Mouse (Mus musculus) MEL (cell line): ENCODE data around the gene Gm10322. TPM values are rescaled to one million over a fixed set of nuclear protein-coding genes. Genes with fewer than 3 reads are reported as not detected.
A peak's percentile ranks its signal among the peaks of the same experiment; 100 is the strongest.

Experiments used
- DNase-seq: peaks from one replicate; pipeline ENCODE4 v3.0.0; 2011; ENCODE audit warnings: low read depth, low spot score
- H3K27ac ChIP-seq: 2 replicates; pipeline ENCODE4 v1.5.1; 2012; ENCODE audit warnings: low read depth, mild to moderate bottlenecking, control low read depth, low read length, moderate library complexity; ENCODE audit not compliant: control insufficient read depth
- H3K27me3 ChIP-seq, 2 experiments: fragments of 150-350 bp in 1 of 2; sonication (generic) in 1 of 2; 2 replicates each; pipeline ENCODE4 v1.6.1; 2012; ENCODE audit warnings: low read length in 2 of 2, mild to moderate bottlenecking in 2 of 2, improper control_type of control experiment in 1 of 2, moderate library complexity in 1 of 2; ENCODE audit not compliant: insufficient read depth in 2 of 2, control insufficient read depth in 1 of 2
- H3K36me3 ChIP-seq, 2 experiments: 2 replicates each; pipeline ENCODE4 v1.6.1; 2012 to 2014; ENCODE audit warnings: low read length in 2 of 2, improper control_type of control experiment in 1 of 2, inconsistent platforms in 1 of 2, mild to moderate bottlenecking in 1 of 2; ENCODE audit not compliant: insufficient read depth in 2 of 2, control insufficient read depth in 1 of 2
- H3K4me1 ChIP-seq, 2 experiments: fragments of 150-350 bp in 1 of 2; sonication (generic) in 1 of 2; 2 replicates each; pipeline ENCODE4 v1.6.1; 2012; ENCODE audit warnings: low read length in 2 of 2, improper control_type of control experiment in 1 of 2, mild to moderate bottlenecking in 1 of 2; ENCODE audit not compliant: insufficient read depth in 2 of 2, control insufficient read depth in 1 of 2
- H3K4me3 ChIP-seq, 2 experiments: fragments of 150-350 bp in 1 of 2; sonication (generic) in 1 of 2; 2 replicates each; pipeline ENCODE4 v1.5.1; 2012; ENCODE audit warnings: low read depth in 2 of 2, low read length in 2 of 2, mild to moderate bottlenecking in 2 of 2, moderate library complexity in 2 of 2, control low read depth in 1 of 2, improper control_type of control experiment in 1 of 2; ENCODE audit not compliant: control insufficient read depth in 1 of 2, insufficient read depth in 1 of 2
- H3K79me2 ChIP-seq: 2 replicates; pipeline ENCODE4 v1.6.1; 2012; ENCODE audit warnings: mild to moderate bottlenecking, low read length, moderate library complexity; ENCODE audit not compliant: control insufficient read depth, poor library complexity, insufficient read depth
- H3K9ac ChIP-seq: 2 replicates; pipeline ENCODE4 v1.6.1; 2012; ENCODE audit warnings: low read depth, mild to moderate bottlenecking, control low read depth, low read length, moderate library complexity; ENCODE audit not compliant: control insufficient read depth, poor library complexity, severe bottlenecking
- H3K9me3 ChIP-seq: fragments of 150-350 bp; sonication (generic); replicated peaks from 2 replicates; pipeline ENCODE4 v1.6.1; 2012; ENCODE audit warnings: mild to moderate bottlenecking, low read length, improper control_type of control experiment, moderate library complexity; ENCODE audit not compliant: insufficient read depth
- CHD1 ChIP-seq: IDR thresholded peaks from 2 replicates; pipeline ENCODE4 v1.6.1; 2012; ENCODE audit warnings: low read depth, mild to moderate bottlenecking, inconsistent platforms, low read length, improper control_type of control experiment
- CTCF ChIP-seq, 3 experiments: IDR thresholded peaks in 2 of 3; conservative IDR thresholded peaks in 1 of 3; 2 replicates each; pipeline ENCODE4 v1.5.1; 2011 to 2012; ENCODE audit warnings: low read length in 3 of 3, low read depth in 2 of 3, mild to moderate bottlenecking in 2 of 3, improper control_type of control experiment in 1 of 3, inconsistent platforms in 1 of 3, mixed read lengths in 1 of 3, moderate library complexity in 1 of 3; ENCODE audit not compliant: control insufficient read depth in 1 of 3, insufficient read depth in 1 of 3, poor library complexity in 1 of 3, severe bottlenecking in 1 of 3
- E2F4 ChIP-seq: IDR thresholded peaks from 2 replicates; pipeline ENCODE4 v1.6.1; 2011; ENCODE audit warnings: low read depth, low read length, improper control_type of control experiment, borderline replicate concordance
- ELF1 ChIP-seq: IDR thresholded peaks from 2 replicates; pipeline ENCODE4 v1.6.1; 2014; ENCODE audit warnings: low read depth, mild to moderate bottlenecking, inconsistent platforms, low read length, improper control_type of control experiment, moderate library complexity
- EP300 ChIP-seq, 2 experiments: IDR thresholded peaks; 2 replicates each; pipeline ENCODE4 v1.6.1; 2011; ENCODE audit warnings: improper control_type of control experiment in 2 of 2, low read length in 2 of 2, low read depth in 1 of 2, mild to moderate bottlenecking in 1 of 2
- ETS1 ChIP-seq: IDR thresholded peaks from 2 replicates; pipeline ENCODE4 v1.6.1; 2012; ENCODE audit warnings: low read depth, mild to moderate bottlenecking, inconsistent platforms, low read length, improper control_type of control experiment, moderate library complexity
- GABPA ChIP-seq: IDR thresholded peaks from 2 replicates; pipeline ENCODE4 v1.6.1; 2012; ENCODE audit warnings: low read depth, mild to moderate bottlenecking, inconsistent platforms, low read length, improper control_type of control experiment, moderate library complexity
- HCFC1 ChIP-seq: IDR thresholded peaks from 2 replicates; pipeline ENCODE4 v1.6.1; 2012; ENCODE audit warnings: low read depth, mild to moderate bottlenecking, inconsistent platforms, low read length, improper control_type of control experiment, moderate library complexity
- MAFK ChIP-seq: IDR thresholded peaks from 2 replicates; pipeline ENCODE4 v1.6.1; 2011; ENCODE audit warnings: low read depth, mild to moderate bottlenecking, low read length, improper control_type of control experiment, borderline replicate concordance
- MAZ ChIP-seq: IDR thresholded peaks from 2 replicates; pipeline ENCODE4 v1.6.1; 2012; ENCODE audit warnings: low read depth, mild to moderate bottlenecking, inconsistent platforms, low read length, improper control_type of control experiment
- MXI1 ChIP-seq: IDR thresholded peaks from 2 replicates; pipeline ENCODE4 v1.6.1; 2011; ENCODE audit warnings: mild to moderate bottlenecking, low read depth, low read length, improper control_type of control experiment
- MYC ChIP-seq: IDR thresholded peaks from 2 replicates; pipeline ENCODE4 v1.6.1; 2011; ENCODE audit warnings: low read depth, mild to moderate bottlenecking, low read length, improper control_type of control experiment, moderate library complexity
- NELFE ChIP-seq: IDR thresholded peaks from 2 replicates; pipeline ENCODE4 v1.6.1; 2011; ENCODE audit warnings: low read depth, low read length, improper control_type of control experiment
- POLR2A ChIP-seq, 2 experiments: IDR thresholded peaks; 2 replicates each; pipeline ENCODE4 v1.6.1; 2011 to 2012; ENCODE audit warnings: low read length in 2 of 2, mild to moderate bottlenecking in 2 of 2, control low read depth in 1 of 2, improper control_type of control experiment in 1 of 2, low read depth in 1 of 2, moderate library complexity in 1 of 2; ENCODE audit not compliant: control insufficient read depth in 1 of 2, insufficient read depth in 1 of 2, poor library complexity in 1 of 2
- POLR2AphosphoS2 ChIP-seq: IDR thresholded peaks from 2 replicates; pipeline ENCODE4 v1.6.1; 2011; ENCODE audit warnings: low read length, improper control_type of control experiment
- RAD21 ChIP-seq: IDR thresholded peaks from 2 replicates; pipeline ENCODE4 v1.6.1; 2011; ENCODE audit warnings: mild to moderate bottlenecking, low read depth, low read length, improper control_type of control experiment
- RCOR1 ChIP-seq: IDR thresholded peaks from 2 replicates; pipeline ENCODE4 v1.6.1; 2012; ENCODE audit warnings: low read depth, mild to moderate bottlenecking, inconsistent platforms, low read length, improper control_type of control experiment
- TBP ChIP-seq: IDR thresholded peaks from 2 replicates; pipeline ENCODE4 v1.8.0; 2011; ENCODE audit warnings: low read depth, low read length, improper control_type of control experiment
- UBTF ChIP-seq: IDR thresholded peaks from 2 replicates; pipeline ENCODE4 v1.6.1; 2012; ENCODE audit warnings: low read depth, mild to moderate bottlenecking, inconsistent platforms, low read length, improper control_type of control experiment, moderate library complexity, borderline replicate concordance; ENCODE audit not compliant: insufficient read depth
- ZC3H11A ChIP-seq: IDR thresholded peaks from 2 replicates; pipeline ENCODE4 v1.6.1; 2012; ENCODE audit warnings: low read depth, mild to moderate bottlenecking, inconsistent platforms, low read length, improper control_type of control experiment
- ZKSCAN1 ChIP-seq: IDR thresholded peaks from 2 replicates; pipeline ENCODE4 v1.6.1; 2012; ENCODE audit warnings: low read depth, mild to moderate bottlenecking, inconsistent platforms, low read length, improper control_type of control experiment, moderate library complexity
- polyA plus RNA-seq, 2 experiments: library from polyadenylated mRNA; stranded (reverse) in 1 of 2; unstranded in 1 of 2; fragments of >175 nt in 1 of 2; fragments of >200 nt in 1 of 2; gene quantifications; 2 replicates each; pipeline versions ENCODE4 v1.2.1 to v1.2.4; 2012; ENCODE audit warnings: low replicate concordance in 2 of 2, low read depth in 1 of 2; ENCODE audit not compliant: insufficient read length in 2 of 2, insufficient read depth in 1 of 2, missing spikeins in 1 of 2
- total RNA-seq: library from RNA; depleted of rRNA; stranded (reverse); fragments of 300-350 nt; gene quantifications from 2 replicates; pipeline ENCODE4 v1.2.3, GENCODE M21; 2012

Gene Gm10322
- total and polyA plus RNA-seq, 3 experiments: 0.58 TPM; not detected in 2

GRCm38 (mm10) chr10:59586821-59587220 lies 29.0 kb upstream of the Gm10322 start:
- Histone ChIP-seq H3K27me3 (no peaks in the 10 kb centered on the region), H3K9ac (no peak overlapping the region), H3K36me3 (peaks cover 0 to 7% of the 10 kb centered on the region in 2 experiments; a peak in 2 of 4 replicates), H3K9me3 (no peaks in the 10 kb centered on the region), H3K4me3 (no peak overlapping the region), H3K27ac (no peak overlapping the region), H3K79me2 (0 out of 2 replicates have a peak, but pooled peaks cover 2% of the 10 kb centered on the region), H3K4me1 (peaks cover 7 to 14% of the 10 kb centered on the region in 2 experiments)
- TF ChIP-seq ELF1 (no peak), E2F4 (no peak), POLR2AphosphoS2 (no peak), GABPA (no peak), MAFK (no peak), CHD1 (no peak), TBP (no peak), RAD21 (no peak), ZC3H11A (no peak)
- no peak for DNase-seq

DNA sequence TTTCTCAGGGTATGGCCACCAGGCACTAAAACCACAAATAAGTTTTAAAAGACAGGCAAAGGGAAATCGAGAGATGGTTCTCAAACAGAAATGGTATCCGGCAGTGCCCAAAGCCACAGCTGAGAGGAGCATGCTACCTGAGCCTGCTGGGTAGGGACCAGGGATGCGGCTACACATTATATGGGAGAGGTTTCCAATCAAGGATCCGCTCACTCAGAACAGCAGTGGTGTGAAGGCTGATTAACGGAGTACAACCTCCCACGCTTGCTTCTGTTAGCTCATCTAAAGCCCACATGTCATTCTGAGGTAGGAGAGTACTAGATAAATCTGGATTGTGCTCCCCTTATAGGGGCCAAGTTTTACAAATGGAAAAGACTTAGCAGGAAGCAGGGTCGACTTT lies 27.7 kb upstream of the Gm10322 start:
- H3K4me3 ChIP-seq: no peak overlapping the region
- H3K27me3 ChIP-seq: no peaks in the 10 kb centered on the region
- TF ChIP-seq CTCF (IDR thresholded peaks at IDR 0.05 in 2 of 3, conservative IDR thresholded peaks at IDR 0.05 in 1 of 3; ENCODE audit: control insufficient read depth in 1 of 3, insufficient read depth in 1 of 3, low read depth in 2 of 3, low read length in 3 of 3, poor library complexity in 1 of 3, severe bottlenecking in 1 of 3): no peak
- TF ChIP-seq, all 39 proteins: peak for 0
- Histone ChIP-seq H3K9me3 (no peaks in the 10 kb centered on the region), H3K4me1 (peaks cover 7 to 14% of the 10 kb centered on the region in 2 experiments), H3K27ac (no peak overlapping the region), H3K36me3 (peaks cover 0 to 7% of the 10 kb centered on the region in 2 experiments; a peak in 2 of 4 replicates), H3K79me2 (0 out of 2 replicates have a peak, but pooled peaks cover 2% of the 10 kb centered on the region), H3K9ac (no peak overlapping the region)
- no peak for DNase-seq

GRCm38 (mm10) chr10:59589420-59589819 lies 26.4 kb upstream of the Gm10322 start:
- Histone ChIP-seq H3K79me2 (0 out of 2 replicates have a peak, but pooled peaks cover 2% of the 10 kb centered on the region), H3K9ac (peak overlapping the region; percentile 51), H3K9me3 (no peaks in the 10 kb centered on the region), H3K36me3 (peaks cover 0 to 7% of the 10 kb centered on the region in 2 experiments; a peak in 2 of 4 replicates), H3K4me1 (peaks cover 7 to 14% of the 10 kb centered on the region in 2 experiments), H3K27me3 (no peaks in the 10 kb centered on the region)
- peak; percentile 65 for DNase-seq
- no peak for TF ChIP-seq RCOR1
- no peak for TF ChIP-seq UBTF
- no peak for TF ChIP-seq TBP
- TF ChIP-seq ETS1: 0 out of 2 replicates have a peak, but pooled peaks have one; percentile 19
- no peak for TF ChIP-seq MYC
- peak; percentile 35; the same call in 1 of the 2 replicates for TF ChIP-seq NELFE
- no peak for TF ChIP-seq E2F4
- no peak for TF ChIP-seq CHD1
- TF ChIP-seq RAD21: no peak
- no peak for TF ChIP-seq MXI1
- peak; percentile 62; the same call in 1 of the 2 replicates for TF ChIP-seq ELF1
- no peak for TF ChIP-seq ZKSCAN1
- peak in 1 of 2 experiments; percentile 6; a peak in 1 of 4 replicates for TF ChIP-seq EP300 (IDR thresholded peaks at IDR 0.05; ENCODE audit: low read depth in 1 of 2, low read length in 2 of 2)
- no peak for TF ChIP-seq MAZ
- peak in 1 of 2 experiments; percentile 42; a peak in 1 of 4 replicates for TF ChIP-seq POLR2A (IDR thresholded peaks at IDR 0.05; ENCODE audit: control insufficient read depth in 1 of 2, insufficient read depth in 1 of 2, low read depth in 1 of 2, low read length in 2 of 2, poor library complexity in 1 of 2)
- peak; percentile 62; the same call in 1 of the 2 replicates for TF ChIP-seq HCFC1
- TF ChIP-seq POLR2AphosphoS2: no peak
- TF ChIP-seq ZC3H11A: no peak
- TF ChIP-seq, all 39 proteins: peak for 6
- peak overlapping the region; percentile 56 for H3K27ac ChIP-seq
- H3K4me3 ChIP-seq: peak overlapping the region; percentile 33 to 46
